Mouse (Mus musculus): ENCODE measurements around the gene Evl. TPM values are rescaled to one million over a fixed set of nuclear protein-coding genes. Genes with fewer than 3 reads are reported as not detected.
A peak's percentile ranks its signal among the peaks of the same experiment; 100 is the strongest.
"Not testable (repeated sequence)": the region's sequence is repeated elsewhere in the genome, so short reads cannot be mapped to it uniquely, and the experiment has no call there.

Evl gene
- total RNA-seq, 2 experiments from 2014 or later, result 38.1 to 38.9 TPM

GRCm38 (mm10) chr12:108690529-108690928, 136.0 kb downstream of the Evl start:
- ATAC-seq (replicated peaks; ENCODE audit: poor library complexity), result no peak

- no peak for ATAC-seq (replicated peaks; ENCODE audit: poor library complexity)
Measured at GRCm38 (mm10) chr12:108693592-108693991, 139.1 kb downstream of the Evl start.

GRCm38 (mm10) chr12:108694223-108694622, 139.7 kb downstream of the Evl start:
- ATAC-seq (replicated peaks; ENCODE audit: poor library complexity), result no peak

- no peak for ATAC-seq (replicated peaks; ENCODE audit: poor library complexity)
Measured at GRCm38 (mm10) chr12:108698697-108699471, 144.4 kb downstream of the Evl start.

GRCm38 (mm10) chr12:108699576-108699975, 145.1 kb downstream of the Evl start:
- ATAC-seq (replicated peaks; ENCODE audit: poor library complexity), result peak; percentile 9

- ATAC-seq (replicated peaks; ENCODE audit: poor library complexity), result peak; percentile 59
Measured at GRCm38 (mm10) chr12:108700037-108700436, 145.5 kb downstream of the Evl start.

- ATAC-seq (replicated peaks; ENCODE audit: poor library complexity), result 0 out of 2 replicates have a peak, but pooled peaks have one; percentile 33
Measured at GRCm38 (mm10) chr12:108701221-108701620, 146.7 kb downstream of the Evl start.

GRCm38 (mm10) chr12:108702185-108702584, 147.7 kb downstream of the Evl start, which contains the start of gene Degs2:
Degs2 (minus strand) TSS chr12:108702315.
- ATAC-seq (replicated peaks; ENCODE audit: poor library complexity), result no peak

GRCm38 (mm10) chr12:108705486-108705885, 151.0 kb downstream of the Evl start:
- no peak for ATAC-seq (replicated peaks; ENCODE audit: poor library complexity)

- peak; percentile 55; the same call in 1 of the 2 replicates for ATAC-seq (replicated peaks; ENCODE audit: poor library complexity)
Measured at GRCm38 (mm10) chr12:108706129-108706528, 151.6 kb downstream of the Evl start.

GRCm38 (mm10) chr12:108709386-108709785, 154.9 kb downstream of the Evl start:
- no peak for ATAC-seq (replicated peaks; ENCODE audit: poor library complexity)

GRCm38 (mm10) chr12:108709964-108710765, 155.6 kb downstream of the Evl start:
- ATAC-seq (replicated peaks; ENCODE audit: poor library complexity), result no peak

- no peak for ATAC-seq (replicated peaks; ENCODE audit: poor library complexity)
Measured at GRCm38 (mm10) chr12:108710861-108711615, 156.5 kb downstream of the Evl start.

GRCm38 (mm10) chr12:108712481-108712880, 158.0 kb downstream of the Evl start:
- ATAC-seq (replicated peaks; ENCODE audit: poor library complexity), result no peak

- not testable (repeated sequence) for ATAC-seq (replicated peaks; ENCODE audit: poor library complexity)
Measured at GRCm38 (mm10) chr12:108713972-108714371, 159.5 kb downstream of the Evl start.

GRCm38 (mm10) chr12:108715854-108716253, 161.3 kb downstream of the Evl start:
- ATAC-seq (replicated peaks; ENCODE audit: poor library complexity), result no peak

- no peak for ATAC-seq (replicated peaks; ENCODE audit: poor library complexity)
Measured at GRCm38 (mm10) chr12:108718485-108718884, 164.0 kb downstream of the Evl start.

GRCm38 (mm10) chr12:108722464-108722863, 167.9 kb downstream of the Evl start:
- no peak for ATAC-seq (replicated peaks; ENCODE audit: poor library complexity)

- no peak for ATAC-seq (replicated peaks; ENCODE audit: poor library complexity)
Measured at GRCm38 (mm10) chr12:108723841-108724240, 169.3 kb downstream of the Evl start.

- ATAC-seq (replicated peaks; ENCODE audit: poor library complexity), result no peak
Measured at GRCm38 (mm10) chr12:108734386-108734785, 179.9 kb downstream of the Evl start.

- no peak for ATAC-seq (replicated peaks; ENCODE audit: poor library complexity)
Measured at GRCm38 (mm10) chr12:108737838-108738237, 183.3 kb downstream of the Evl start.

All from megakaryocyte progenitor cell, adult 5-6 weeks (primary cell).